Mouse (Mus musculus) liver, embryonic 14.5 days (tissue): Measurements from ENCODE around the gene Sec1. TPM values are rescaled to one million over a fixed set of nuclear protein-coding genes. Genes with fewer than 3 reads are reported as not detected.

ENCODE experiments used
- ATAC-seq: fragments of 200-750 bp; cut with Nextera tagmentation; 2 replicates; pipeline ENCODE4 v1.8.0; 2017; ENCODE audit warnings: moderate number of reproducible peaks, mild to moderate bottlenecking, moderate library complexity; ENCODE audit not compliant: insufficient read depth
- DNase-seq, 3 experiments: peaks; one replicate each; pipeline ENCODE4 v3.0.0-alpha.2; 2012 to 2013; ENCODE audit warnings: low read depth in 3 of 3, low spot score in 3 of 3
- H3K27ac ChIP-seq: fragments of 300-500 bp; sonication (generic); 2 replicates; pipeline ENCODE4 v1.5.1; 2014; ENCODE audit warnings: moderate library complexity, mild to moderate bottlenecking, control low read depth, inconsistent platforms
- H3K27me3 ChIP-seq: fragments of 300-500 bp; sonication (generic); 2 replicates; pipeline ENCODE4 v1.6.1; 2014; ENCODE audit warnings: mild to moderate bottlenecking, low read length, moderate library complexity; ENCODE audit not compliant: control insufficient read depth, insufficient read depth
- H3K36me3 ChIP-seq: fragments of 300-500 bp; sonication (generic); replicated peaks from 2 replicates; pipeline ENCODE4 v1.6.1; 2014; ENCODE audit warnings: low read depth; ENCODE audit not compliant: control insufficient read depth, insufficient read depth
- H3K4me1 ChIP-seq, 2 experiments: fragments of 200-500 bp in 1 of 2; fragments of 300-500 bp in 1 of 2; sonication (generic) in 1 of 2; replicated peaks; 2 replicates each; pipeline ENCODE4 v1.6.1; 2012 to 2014; ENCODE audit warnings: antibody characterized with exemption in 1 of 2, inconsistent platforms in 1 of 2, low read length in 1 of 2; ENCODE audit not compliant: control insufficient read depth in 2 of 2, insufficient read depth in 2 of 2
- H3K4me2 ChIP-seq: fragments of 300-500 bp; sonication (generic); 2 replicates; pipeline ENCODE4 v1.6.1; 2014; ENCODE audit warnings: low read depth, mild to moderate bottlenecking, control low read depth, moderate library complexity
- H3K4me3 ChIP-seq, 2 experiments: fragments of 200-500 bp in 1 of 2; fragments of 300-500 bp in 1 of 2; sonication (generic) in 1 of 2; 2 replicates each; pipeline ENCODE4 v1.5.1; 2012 to 2014; ENCODE audit warnings: low read depth in 2 of 2, low read length in 2 of 2, mild to moderate bottlenecking in 2 of 2, control low read depth in 1 of 2, inconsistent platforms in 1 of 2, moderate library complexity in 1 of 2; ENCODE audit not compliant: insufficient read depth in 1 of 2
- H3K9ac ChIP-seq: fragments of 300-500 bp; sonication (generic); replicated peaks from 2 replicates; pipeline ENCODE4 v1.6.1; 2014; ENCODE audit warnings: mild to moderate bottlenecking, control low read depth, moderate library complexity
- H3K9me3 ChIP-seq: fragments of 300-500 bp; sonication (generic); 2 replicates; pipeline ENCODE4 v1.6.1; 2016; ENCODE audit warnings: low read length, mixed read lengths; ENCODE audit not compliant: control insufficient read depth
- CTCF ChIP-seq: IDR thresholded peaks from 2 replicates; pipeline ENCODE4 v1.5.1; 2016; ENCODE audit warnings: antibody characterized with exemption, low read depth, control low read depth
- EP300 ChIP-seq: IDR thresholded peaks from 2 replicates; pipeline ENCODE4 v1.6.1; 2016; ENCODE audit warnings: antibody characterized with exemption, low read depth
- WGBS: fragments of 180-500 bp; shearing (Covaris S2); extraction: QIAGEN DNeasy Blood & Tissue Kit; methylation state at CpG from one replicate; pipeline ENCODE4 v1.1.7; 2014; ENCODE audit not compliant: insufficient replicate concordance; 5-methylcytosine and 5-hydroxymethylcytosine counted together
- polyA plus RNA-seq, 2 experiments: library from polyadenylated mRNA; depleted of rRNA in 1 of 2; stranded (reverse) in 1 of 2; unstranded in 1 of 2; fragments of >200 nt; fragmentation: Nextera tagmentation in 1 of 2; extraction: Ambion mirVana in 1 of 2; gene quantifications; 2 replicates each; pipeline versions ENCODE4 v1.2.1 to v1.2.3; 2012 to 2014

Gene Sec1
- polyA plus RNA-seq, 2 experiments, result 0.02 TPM; not detected in 1

GRCm38 (mm10) chr7:45715741-45716459 is 21.7 kb upstream of the Sec1 start:
- peak overlapping the region; percentile 99 for H3K9ac ChIP-seq
- 40% methylated on average over 19 of the region's 19 CpGs for WGBS
- H3K27ac ChIP-seq, result peak overlapping the region; percentile 73
- TF ChIP-seq CTCF, result no peak
- no peak for TF ChIP-seq EP300
- DNase-seq (no peak), ATAC-seq (no peak)
- H3K36me3 ChIP-seq, result peaks cover 27% of the 10 kb centered on the region
- peaks cover 21 to 26% of the 10 kb centered on the region in 2 experiments for H3K4me1 ChIP-seq
- H3K4me3 ChIP-seq, result peak overlapping the region; percentile 35 to 90
- no peaks in the 10 kb centered on the region for H3K27me3 ChIP-seq
- H3K9me3 ChIP-seq, result no peaks in the 10 kb centered on the region
- peak overlapping the region; percentile 81 for H3K4me2 ChIP-seq

- Histone ChIP-seq H3K9me3 (no peaks in the 10 kb centered on the region), H3K4me3 (peak within 1 kb of the TSS; percentile 66 to 90), H3K4me2 (peak within 1 kb of the TSS; percentile 81), H3K9ac (peak within 1 kb of the TSS; percentile 99), H3K27ac (peak within 1 kb of the TSS; percentile 73), H3K36me3 (peaks cover 25% of the 10 kb centered on the region), H3K27me3 (no peaks in the 10 kb centered on the region), H3K4me1 (peaks cover 21 to 26% of the 10 kb centered on the region in 2 experiments)
- TF ChIP-seq EP300 (no peak), CTCF (no peak)
- DNase-seq (peak; percentile 91 to 93 (median 92)), ATAC-seq (peak; percentile 85)
- WGBS, result 7% methylated on average over 34 of the region's 34 CpGs
Measured at GRCm38 (mm10) chr7:45715090-45715708, 21.0 kb upstream of the Sec1 start, which contains the start of gene Rpl18. Rpl18 (plus strand) TSS chr7:45715457.

GRCm38 (mm10) chr7:45714630-45715089 is 20.5 kb upstream of the Sec1 start:
- Histone ChIP-seq H3K27me3 (no peaks in the 10 kb centered on the region), H3K9ac (peak overlapping the region; percentile 56; the same call in 1 of the 2 replicates), H3K4me2 (peak overlapping the region; percentile 81), H3K27ac (peak overlapping the region; percentile 5), H3K4me3 (peak overlapping the region; percentile 66 to 90), H3K36me3 (peaks cover 21% of the 10 kb centered on the region), H3K4me1 (peaks cover 21 to 23% of the 10 kb centered on the region in 2 experiments), H3K9me3 (no peaks in the 10 kb centered on the region)
- WGBS, result 11% methylated on average over 14 of the region's 14 CpGs
- DNase-seq, result peak in 2 of 3 experiments; percentile 52 to 66
- peak; percentile 57 for ATAC-seq
- no peak for TF ChIP-seq EP300
- TF ChIP-seq CTCF, result no peak

GRCm38 (mm10) chr7:45713881-45714520 is 19.8 kb upstream of the Sec1 start:
- Histone ChIP-seq H3K9me3 (no peaks in the 10 kb centered on the region), H3K4me2 (peak overlapping the region; percentile 81), H3K9ac (no peak overlapping the region; the same call in 1 of the 2 replicates), H3K27ac (no peak overlapping the region), H3K36me3 (peaks cover 14% of the 10 kb centered on the region), H3K27me3 (no peaks in the 10 kb centered on the region), H3K4me1 (peaks cover 18 to 21% of the 10 kb centered on the region in 2 experiments), H3K4me3 (peak overlapping the region in 1 of 2 experiments; percentile 90; a peak in 1 of 4 replicates)
- no peak for ATAC-seq
- WGBS, result 77% methylated on average over 6 of the region's 6 CpGs
- no peak for DNase-seq
- TF ChIP-seq EP300, result no peak
- TF ChIP-seq CTCF, result no peak

- H3K27me3 ChIP-seq, result no peaks in the 10 kb centered on the region
- DNase-seq (no peak), ATAC-seq (no peak)
- WGBS, result 88% methylated on average over 16 of the region's 16 CpGs
- H3K4me1 ChIP-seq, result peaks cover 18 to 20% of the 10 kb centered on the region in 2 experiments
- H3K9me3 ChIP-seq, result no peaks in the 10 kb centered on the region
- no peak for TF ChIP-seq CTCF
- no peak for TF ChIP-seq EP300
- H3K9ac ChIP-seq, result no peak overlapping the region
- H3K4me2 ChIP-seq, result no peak overlapping the region
- H3K4me3 ChIP-seq, result no peak overlapping the region
- H3K36me3 ChIP-seq, result peaks cover 12% of the 10 kb centered on the region
- no peak overlapping the region for H3K27ac ChIP-seq
Measured at GRCm38 (mm10) chr7:45713396-45713795, 19.2 kb upstream of the Sec1 start.
